Mouse (Mus musculus) lung, embryonic 15.5 days (tissue): ENCODE data around the gene Zfp385b. TPM values are rescaled to one million over a fixed set of nuclear protein-coding genes. Genes with fewer than 3 reads are reported as not detected.

ENCODE experiments used
- ATAC-seq: fragments of 200-750 bp; cut with Nextera tagmentation; 2 replicates; pipeline ENCODE4 v1.8.0; 2017; ENCODE audit warnings: moderate number of reproducible peaks, borderline replicate concordance; ENCODE audit not compliant: low FRiP score, low TSS enrichment; ENCODE audit errors: extremely low read depth
- H3K27ac ChIP-seq: fragments of 300-500 bp; sonication (generic); 2 replicates; pipeline ENCODE4 v1.5.1; 2015; ENCODE audit warnings: moderate library complexity, mild to moderate bottlenecking, inconsistent platforms
- H3K27me3 ChIP-seq: fragments of 300-500 bp; sonication (generic); 2 replicates; pipeline ENCODE4 v1.6.1; 2015; ENCODE audit warnings: inconsistent platforms
- H3K36me3 ChIP-seq: fragments of 300-500 bp; sonication (generic); 2 replicates; pipeline ENCODE4 v1.6.1; 2015; ENCODE audit warnings: inconsistent platforms
- H3K4me1 ChIP-seq: fragments of 300-500 bp; sonication (generic); 2 replicates; pipeline ENCODE4 v1.6.1; 2015; ENCODE audit warnings: inconsistent platforms
- H3K4me2 ChIP-seq: fragments of 300-500 bp; sonication (generic); 2 replicates; pipeline ENCODE4 v1.6.1; 2015; ENCODE audit warnings: inconsistent platforms, mild to moderate bottlenecking, moderate library complexity
- H3K4me3 ChIP-seq: fragments of 300-500 bp; sonication (generic); 2 replicates; pipeline ENCODE4 v1.5.1; 2015; ENCODE audit warnings: mild to moderate bottlenecking, inconsistent platforms
- H3K9ac ChIP-seq: fragments of 300-500 bp; sonication (generic); 2 replicates; pipeline ENCODE4 v1.6.1; 2015; ENCODE audit warnings: inconsistent platforms
- H3K9me3 ChIP-seq: fragments of 300-500 bp; sonication (generic); 2 replicates; pipeline ENCODE4 v1.6.1; 2016; ENCODE audit warnings: inconsistent platforms
- WGBS: fragments of 180-500 bp; shearing (Covaris S2); methylation state at CpG from one replicate; pipeline ENCODE4 v1.1.7; 2015; 5-methylcytosine and 5-hydroxymethylcytosine counted together
- polyA plus RNA-seq: library from polyadenylated mRNA; unstranded; fragments of >200 nt; fragmentation: Nextera tagmentation; extraction: Ambion mirVana; gene quantifications from 2 replicates; pipeline ENCODE4 v1.2.1, GENCODE M21; 2015

Zfp385b gene
- polyA plus RNA-seq, 1 experiment from 2014 or later, result 4.9 TPM

DNA sequence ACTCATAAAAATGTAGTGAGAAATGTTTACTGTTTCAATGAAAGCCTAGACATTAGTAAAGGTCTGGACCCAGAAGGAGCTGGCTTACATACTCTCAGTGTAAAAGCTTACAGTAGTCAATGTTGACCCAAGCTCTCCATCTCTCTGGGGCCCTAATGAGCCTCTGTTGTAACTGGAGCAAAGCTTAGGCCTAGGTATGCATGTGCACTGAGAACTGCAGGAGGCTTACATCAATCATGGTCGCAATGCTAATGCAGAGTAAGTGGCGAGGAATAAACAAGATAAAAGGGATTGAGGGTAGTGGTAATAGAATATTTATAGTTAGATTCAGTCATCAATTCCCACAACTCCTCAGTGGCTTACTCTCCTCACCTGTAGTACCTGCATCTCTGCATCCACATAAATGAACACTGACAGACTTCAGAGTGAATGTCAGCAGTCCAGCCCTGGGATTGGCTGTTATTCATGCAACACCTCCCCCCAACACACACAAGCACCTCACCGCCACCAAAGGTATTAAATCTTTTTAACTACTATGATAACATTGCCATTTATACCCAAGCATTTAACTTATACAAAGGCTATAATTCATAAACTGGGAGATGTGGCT lies 191.7 kb downstream of the Zfp385b start:
- Histone ChIP-seq H3K36me3 (no peaks in the 10 kb centered on the region), H3K27me3 (no peaks in the 10 kb centered on the region), H3K9ac (no peak overlapping the region), H3K4me2 (no peak overlapping the region), H3K4me1 (no peaks in the 10 kb centered on the region), H3K27ac (no peak overlapping the region), H3K4me3 (no peak overlapping the region), H3K9me3 (no peaks in the 10 kb centered on the region)
- no peak for ATAC-seq
- 53% methylated on average over 3 of the region's 3 CpGs for WGBS

DNA sequence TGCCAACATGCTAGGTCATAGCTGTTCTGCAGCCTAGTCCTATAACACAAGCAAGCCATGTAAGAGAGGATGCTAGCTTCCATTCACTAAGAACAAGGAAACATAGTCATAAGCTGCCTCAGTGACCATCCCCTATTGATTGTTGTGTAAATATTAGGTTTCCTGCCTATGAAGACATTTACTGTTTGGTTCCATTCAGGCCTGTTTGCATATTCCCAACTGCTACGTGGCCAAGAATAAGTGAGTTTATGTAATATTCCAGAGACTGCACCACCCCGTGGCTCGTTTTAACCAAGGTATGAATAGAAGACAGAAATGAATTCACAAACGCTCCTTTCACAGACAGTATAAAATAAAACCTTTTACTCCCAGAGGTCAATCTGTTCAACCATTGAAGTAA lies 200.8 kb downstream of the Zfp385b start:
- H3K27ac ChIP-seq, result no peak overlapping the region
- H3K4me2 ChIP-seq, result no peak overlapping the region
- no peaks in the 10 kb centered on the region for H3K4me1 ChIP-seq
- H3K9me3 ChIP-seq, result no peaks in the 10 kb centered on the region
- H3K27me3 ChIP-seq, result no peaks in the 10 kb centered on the region
- no peaks in the 10 kb centered on the region for H3K36me3 ChIP-seq
- WGBS, result 70% methylated on average over 4 of the region's 4 CpGs
- no peak overlapping the region for H3K9ac ChIP-seq
- H3K4me3 ChIP-seq, result no peak overlapping the region
- no peak for ATAC-seq

DNA sequence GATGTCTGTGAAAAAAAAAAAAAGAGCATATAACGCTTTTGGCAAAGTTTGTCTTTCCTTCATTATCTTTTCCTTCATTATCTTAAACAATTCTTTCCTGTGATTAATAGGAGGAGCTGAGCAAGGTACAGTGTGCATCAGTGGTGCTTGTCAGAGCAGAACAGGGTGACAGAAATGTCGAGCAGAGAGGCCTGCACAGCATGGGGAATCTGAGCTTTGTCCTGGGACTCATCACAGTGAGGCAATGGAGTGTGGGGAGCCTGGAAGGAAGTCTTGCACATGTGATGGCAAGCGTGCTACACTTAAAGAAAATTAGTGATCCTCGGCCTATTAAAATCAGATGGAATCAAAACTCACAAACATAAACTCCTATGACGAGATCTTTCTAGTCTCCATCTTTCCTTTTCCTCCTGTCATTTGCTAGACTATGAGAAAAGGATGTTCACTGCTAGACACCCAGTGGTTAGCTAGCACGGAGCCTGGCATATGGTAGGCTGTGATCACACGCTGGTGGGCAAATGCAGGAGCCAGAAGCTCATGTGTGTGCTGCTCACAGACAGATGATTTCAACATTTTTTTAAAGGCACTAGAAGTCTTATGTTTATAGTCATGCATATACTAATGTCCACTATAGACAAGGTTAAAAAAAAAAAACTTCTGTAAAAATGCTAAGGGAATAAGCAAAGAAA lies 209.0 kb downstream of the Zfp385b start:
- H3K27ac ChIP-seq, result no peak overlapping the region
- WGBS, result 74% methylated on average over 7 of the region's 7 CpGs
- H3K4me1 ChIP-seq, result no peaks in the 10 kb centered on the region
- H3K4me2 ChIP-seq, result no peak overlapping the region
- no peak overlapping the region for H3K4me3 ChIP-seq
- H3K36me3 ChIP-seq, result no peaks in the 10 kb centered on the region
- H3K27me3 ChIP-seq, result no peaks in the 10 kb centered on the region
- H3K9ac ChIP-seq, result no peak overlapping the region
- H3K9me3 ChIP-seq, result no peaks in the 10 kb centered on the region
- no peak for ATAC-seq

DNA sequence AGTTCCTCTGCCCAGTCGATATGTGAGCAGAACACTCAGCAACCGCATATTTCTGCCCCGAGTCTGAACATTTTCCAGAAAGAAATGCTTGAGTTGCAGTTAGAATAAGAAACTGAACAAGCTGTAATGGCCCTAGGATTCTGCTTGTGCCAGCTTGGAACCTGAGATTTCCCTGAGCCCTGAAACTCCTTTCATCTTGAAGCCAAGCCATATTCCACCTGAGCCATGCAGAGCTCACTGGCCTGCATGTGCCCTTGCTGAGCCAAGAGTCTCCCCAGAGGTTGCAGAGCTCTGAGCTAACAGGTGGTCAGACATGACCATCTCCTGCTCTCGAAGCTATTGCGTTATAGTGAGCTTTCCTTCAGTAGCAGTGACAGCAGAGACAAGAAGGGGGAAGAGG lies 210.0 kb downstream of the Zfp385b start:
- H3K4me2 ChIP-seq, result no peak overlapping the region
- H3K9ac ChIP-seq, result no peak overlapping the region
- H3K27me3 ChIP-seq, result no peaks in the 10 kb centered on the region
- no peaks in the 10 kb centered on the region for H3K36me3 ChIP-seq
- 73% methylated on average over 5 of the region's 5 CpGs for WGBS
- no peak overlapping the region for H3K27ac ChIP-seq
- H3K9me3 ChIP-seq, result no peaks in the 10 kb centered on the region
- H3K4me1 ChIP-seq, result no peaks in the 10 kb centered on the region
- ATAC-seq, result no peak
- no peak overlapping the region for H3K4me3 ChIP-seq

DNA sequence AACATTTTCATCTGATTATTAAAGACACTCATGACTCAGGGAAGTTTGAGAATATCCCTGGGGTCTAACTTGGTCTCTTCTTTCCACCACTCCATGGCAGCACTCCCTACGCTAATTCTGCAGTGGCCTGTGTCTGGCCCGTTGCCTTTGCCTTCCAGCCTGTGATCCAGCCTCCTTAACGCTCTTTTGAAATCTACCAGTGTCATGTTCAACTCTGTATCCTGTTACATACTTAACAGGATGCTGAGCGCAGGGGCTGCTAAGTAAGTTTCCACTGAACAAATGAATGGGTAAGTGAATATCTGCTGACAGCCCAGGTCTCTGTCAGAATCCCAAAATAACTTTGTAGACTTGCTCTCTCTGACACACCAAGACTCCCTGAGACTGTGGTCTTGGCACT lies 210.8 kb downstream of the Zfp385b start:
- ATAC-seq, result no peak
- Histone ChIP-seq H3K9me3 (no peaks in the 10 kb centered on the region), H3K27ac (no peak overlapping the region), H3K4me3 (no peak overlapping the region), H3K27me3 (no peaks in the 10 kb centered on the region), H3K4me2 (no peak overlapping the region), H3K9ac (no peak overlapping the region), H3K4me1 (no peaks in the 10 kb centered on the region), H3K36me3 (no peaks in the 10 kb centered on the region)
- WGBS, result 46% methylated on average over 4 of the region's 4 CpGs

DNA sequence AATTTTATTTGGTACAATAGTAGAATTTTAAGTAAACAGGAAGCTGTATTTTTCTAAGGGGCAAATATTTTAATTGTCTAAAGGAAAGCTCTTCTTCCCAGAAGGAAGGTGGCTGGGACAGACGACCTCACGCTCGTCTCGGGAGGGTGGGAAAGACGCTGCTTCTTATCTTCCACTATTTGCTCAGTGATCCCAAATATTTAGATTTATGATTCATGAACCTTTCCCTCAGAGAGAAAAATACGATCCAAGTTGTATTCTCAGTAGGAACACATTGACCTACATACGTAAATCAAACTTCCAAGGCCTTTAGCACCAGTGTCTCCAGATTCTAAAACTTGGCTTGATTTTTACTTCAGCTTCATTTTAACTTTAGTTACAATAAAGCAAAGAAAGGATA lies 226.0 kb downstream of the Zfp385b start:
- H3K27me3 ChIP-seq, result no peaks in the 10 kb centered on the region
- H3K36me3 ChIP-seq, result no peaks in the 10 kb centered on the region
- no peak for ATAC-seq
- WGBS, result 20% methylated on average over 7 of the region's 7 CpGs
- H3K4me1 ChIP-seq, result no peaks in the 10 kb centered on the region
- no peak overlapping the region for H3K27ac ChIP-seq
- no peak overlapping the region for H3K4me2 ChIP-seq
- H3K9me3 ChIP-seq, result no peaks in the 10 kb centered on the region
- no peak overlapping the region for H3K9ac ChIP-seq
- H3K4me3 ChIP-seq, result no peak overlapping the region

DNA sequence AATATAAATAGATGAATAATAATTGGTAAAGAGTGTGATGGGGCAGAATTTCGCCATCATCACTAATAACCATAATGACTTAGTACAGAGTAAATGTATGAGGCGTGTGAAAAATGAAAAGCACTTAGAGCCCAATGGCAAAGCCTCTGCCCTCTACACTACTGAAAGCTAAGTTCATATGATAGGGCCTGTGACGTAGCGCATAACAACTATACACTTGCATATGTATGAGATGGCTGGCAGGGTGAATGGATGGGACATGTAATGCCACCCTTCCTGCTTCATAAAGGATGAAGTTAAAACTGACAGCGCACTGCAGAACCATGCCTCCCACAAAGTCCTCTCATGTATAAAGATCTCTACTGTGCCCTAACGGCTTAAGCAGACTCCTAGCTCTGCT lies 226.9 kb downstream of the Zfp385b start:
- 80% methylated on average over 6 of the region's 6 CpGs for WGBS
- Histone ChIP-seq H3K4me2 (no peak overlapping the region), H3K4me1 (no peaks in the 10 kb centered on the region), H3K9ac (no peak overlapping the region), H3K4me3 (no peak overlapping the region), H3K27me3 (no peaks in the 10 kb centered on the region), H3K36me3 (no peaks in the 10 kb centered on the region), H3K9me3 (no peaks in the 10 kb centered on the region), H3K27ac (no peak overlapping the region)
- no peak for ATAC-seq

DNA sequence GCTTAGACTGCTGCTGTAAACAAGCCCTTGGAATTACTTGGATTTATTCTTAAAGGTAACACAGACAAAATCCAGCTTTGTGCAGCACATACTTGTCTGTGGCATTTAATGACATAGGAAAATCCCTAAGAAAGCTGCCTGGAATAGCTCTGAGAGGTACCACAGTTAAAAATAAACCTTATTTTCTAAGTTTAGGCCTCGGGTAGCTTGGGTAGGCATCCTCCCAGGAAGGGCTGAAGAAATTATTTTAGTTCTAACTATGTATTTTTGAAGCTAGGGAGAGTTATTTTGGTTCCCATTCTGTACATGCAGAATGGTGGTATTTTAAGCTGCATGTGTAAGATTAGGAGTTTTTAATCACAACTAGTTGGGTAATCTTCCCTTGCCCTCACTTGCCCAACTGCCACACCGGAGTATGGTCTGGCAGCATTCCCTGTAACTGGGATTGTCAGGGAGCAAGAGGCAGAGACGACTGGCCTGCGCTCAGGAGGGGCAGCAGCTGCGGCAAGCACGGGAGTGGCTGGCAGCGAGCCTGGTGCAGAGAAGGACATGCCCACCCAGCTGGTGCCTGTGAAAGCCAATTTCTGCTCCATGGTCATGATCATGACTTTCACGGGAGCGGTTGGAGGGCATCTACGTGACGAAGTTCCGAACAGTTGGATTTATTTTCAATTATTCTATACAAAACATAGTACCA lies 230.1 kb downstream of the Zfp385b start:
- ATAC-seq, result no peak
- Histone ChIP-seq H3K9me3 (no peaks in the 10 kb centered on the region), H3K36me3 (no peaks in the 10 kb centered on the region), H3K4me3 (no peak overlapping the region), H3K27me3 (no peaks in the 10 kb centered on the region), H3K4me1 (no peaks in the 10 kb centered on the region), H3K27ac (no peak overlapping the region), H3K9ac (no peak overlapping the region), H3K4me2 (no peak overlapping the region)
- whole genome bisulfite sequencing, result 75% methylated on average over 12 of the region's 12 CpGs

DNA sequence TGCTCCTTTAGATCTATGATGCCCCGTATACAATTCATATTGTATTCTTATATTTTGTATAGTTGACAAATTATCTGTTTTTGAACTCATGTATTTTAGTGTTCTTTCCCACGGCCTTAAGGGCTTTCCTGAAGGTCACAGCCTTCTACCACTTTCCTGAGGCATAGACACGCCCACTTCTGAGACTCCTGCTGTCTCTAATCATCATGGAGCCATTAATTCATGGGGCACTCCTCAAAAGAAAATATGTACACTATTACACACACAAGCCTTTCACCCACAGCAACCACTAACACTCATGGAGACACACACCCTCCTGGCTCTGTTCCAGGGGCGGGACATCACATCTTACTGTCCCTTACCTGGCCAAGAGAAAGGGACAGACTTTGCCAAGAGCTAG lies 232.1 kb downstream of the Zfp385b start:
- no peaks in the 10 kb centered on the region for H3K9me3 ChIP-seq
- H3K27ac ChIP-seq, result no peak overlapping the region
- no peaks in the 10 kb centered on the region for H3K27me3 ChIP-seq
- no peak overlapping the region for H3K4me3 ChIP-seq
- 74% methylated on average over 4 of the region's 4 CpGs for WGBS
- H3K9ac ChIP-seq, result no peak overlapping the region
- H3K4me1 ChIP-seq, result no peaks in the 10 kb centered on the region
- no peaks in the 10 kb centered on the region for H3K36me3 ChIP-seq
- no peak for ATAC-seq
- H3K4me2 ChIP-seq, result no peak overlapping the region

DNA sequence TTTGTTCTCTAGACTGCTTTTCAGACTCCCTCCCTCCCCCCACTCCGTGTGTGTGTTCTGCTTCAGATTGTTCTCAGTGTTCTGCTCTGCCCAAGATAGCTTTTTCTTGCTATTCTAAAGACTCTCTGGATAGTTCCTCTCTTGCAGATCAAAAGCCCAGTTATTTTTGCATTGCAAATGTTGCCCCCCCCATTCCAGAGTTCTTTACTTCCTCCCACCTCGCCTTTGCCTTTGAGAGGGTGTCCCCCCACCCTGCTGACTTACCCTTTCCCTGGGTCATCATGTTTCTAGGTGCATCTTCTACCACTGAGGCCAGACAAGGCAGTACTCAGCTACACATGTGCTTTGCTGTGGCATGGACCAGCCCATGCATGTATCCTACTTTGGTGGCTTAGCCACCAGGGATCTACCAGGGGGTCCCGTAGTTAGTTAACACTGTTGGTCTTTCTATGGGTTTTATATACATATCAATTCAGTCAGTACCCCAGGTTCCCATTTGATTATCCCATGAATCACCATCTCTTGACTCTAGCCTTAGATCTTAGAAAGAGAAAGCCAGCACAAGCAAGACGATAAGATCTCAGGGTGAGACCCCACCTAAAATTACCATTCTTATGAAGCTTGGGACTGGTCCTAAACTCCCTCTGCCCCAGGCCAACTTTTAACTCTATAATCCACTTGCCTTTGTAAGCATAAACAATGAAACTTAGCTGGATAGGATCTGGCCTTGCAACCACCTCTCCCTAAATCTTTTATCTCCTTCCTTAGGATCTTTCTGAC lies 232.7 kb downstream of the Zfp385b start:
- no peak overlapping the region for H3K4me3 ChIP-seq
- 75% methylated on average over 4 of the region's 4 CpGs for WGBS
- no peak overlapping the region for H3K9ac ChIP-seq

DNA sequence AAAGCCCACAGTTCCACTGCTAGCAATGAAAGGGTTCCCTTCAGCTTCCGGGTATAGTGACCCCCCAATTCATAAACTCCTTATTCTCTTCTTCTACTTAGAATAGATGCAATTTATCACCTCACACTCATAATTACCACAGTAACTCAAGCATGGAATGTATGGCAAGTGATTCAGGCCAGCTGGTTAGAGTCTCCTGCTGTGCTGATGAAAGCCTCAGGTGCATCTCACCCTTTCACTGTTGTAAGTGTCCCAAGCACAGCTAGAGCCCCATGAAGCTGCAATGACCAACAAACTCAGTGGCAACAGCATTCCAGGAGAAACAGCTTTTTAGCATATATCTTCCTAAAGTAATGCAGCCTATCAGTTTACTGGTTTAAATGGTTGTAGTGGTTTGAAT lies 235.9 kb downstream of the Zfp385b start:
- Histone ChIP-seq H3K36me3 (no peaks in the 10 kb centered on the region), H3K27ac (no peak overlapping the region), H3K4me2 (no peak overlapping the region), H3K4me1 (no peaks in the 10 kb centered on the region), H3K4me3 (no peak overlapping the region), H3K9me3 (no peaks in the 10 kb centered on the region), H3K27me3 (no peaks in the 10 kb centered on the region), H3K9ac (no peak overlapping the region)
- no peak for ATAC-seq
- 60% methylated on average over 1 of the region's 1 CpGs for WGBS

More for the DNA sequence above, 232.7 kb downstream of the Zfp385b start:
- Histone ChIP-seq H3K27me3 (no peaks in the 10 kb centered on the region), H3K9me3 (no peaks in the 10 kb centered on the region), H3K4me2 (no peak overlapping the region), H3K36me3 (no peaks in the 10 kb centered on the region), H3K4me1 (no peaks in the 10 kb centered on the region), H3K27ac (no peak overlapping the region)
- ATAC-seq, result no peak

DNA sequence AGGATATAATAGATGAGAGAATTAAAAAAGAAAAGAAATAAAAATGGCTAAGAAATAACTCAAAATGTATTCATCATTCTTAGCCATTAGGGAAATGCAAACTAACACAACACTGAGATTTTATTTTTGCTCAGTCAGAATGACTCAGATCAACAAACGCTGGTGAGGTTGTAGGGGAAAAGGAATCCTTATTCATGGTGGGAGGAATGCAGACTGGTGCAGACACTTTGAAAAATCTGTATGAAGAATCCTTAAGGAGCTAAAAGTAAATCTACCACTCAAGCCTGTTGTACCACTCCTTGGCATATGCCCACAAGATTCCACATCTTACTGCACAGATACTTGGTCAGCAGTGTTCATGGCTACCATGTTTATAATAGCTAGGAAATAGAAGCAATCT lies 242.9 kb downstream of the Zfp385b start:
- ATAC-seq, result no peak
- no peak overlapping the region for H3K4me3 ChIP-seq
- no peak overlapping the region for H3K9ac ChIP-seq
- H3K27ac ChIP-seq, result no peak overlapping the region
- no peaks in the 10 kb centered on the region for H3K36me3 ChIP-seq
- 50% methylated on average over 1 of the region's 1 CpGs for whole genome bisulfite sequencing
- no peaks in the 10 kb centered on the region for H3K4me1 ChIP-seq
- H3K9me3 ChIP-seq, result no peaks in the 10 kb centered on the region
- no peaks in the 10 kb centered on the region for H3K27me3 ChIP-seq
- H3K4me2 ChIP-seq, result no peak overlapping the region
